Mouse (Mus musculus) neutrophil, adult 83 days (primary cell): Measurements from ENCODE around the gene Slc30a4. TPM values are rescaled to one million over a fixed set of nuclear protein-coding genes. Genes with fewer than 3 reads are reported as not detected.

ENCODE experiments used
- total RNA-seq, 2 experiments: library from RNA; stranded (reverse); gene quantifications; one replicate each; pipeline ENCODE4 v1.2.4; 2023

Slc30a4 gene
- total RNA-seq = under 1 TPM; 0.31 to 0.49 TPM

DNA sequence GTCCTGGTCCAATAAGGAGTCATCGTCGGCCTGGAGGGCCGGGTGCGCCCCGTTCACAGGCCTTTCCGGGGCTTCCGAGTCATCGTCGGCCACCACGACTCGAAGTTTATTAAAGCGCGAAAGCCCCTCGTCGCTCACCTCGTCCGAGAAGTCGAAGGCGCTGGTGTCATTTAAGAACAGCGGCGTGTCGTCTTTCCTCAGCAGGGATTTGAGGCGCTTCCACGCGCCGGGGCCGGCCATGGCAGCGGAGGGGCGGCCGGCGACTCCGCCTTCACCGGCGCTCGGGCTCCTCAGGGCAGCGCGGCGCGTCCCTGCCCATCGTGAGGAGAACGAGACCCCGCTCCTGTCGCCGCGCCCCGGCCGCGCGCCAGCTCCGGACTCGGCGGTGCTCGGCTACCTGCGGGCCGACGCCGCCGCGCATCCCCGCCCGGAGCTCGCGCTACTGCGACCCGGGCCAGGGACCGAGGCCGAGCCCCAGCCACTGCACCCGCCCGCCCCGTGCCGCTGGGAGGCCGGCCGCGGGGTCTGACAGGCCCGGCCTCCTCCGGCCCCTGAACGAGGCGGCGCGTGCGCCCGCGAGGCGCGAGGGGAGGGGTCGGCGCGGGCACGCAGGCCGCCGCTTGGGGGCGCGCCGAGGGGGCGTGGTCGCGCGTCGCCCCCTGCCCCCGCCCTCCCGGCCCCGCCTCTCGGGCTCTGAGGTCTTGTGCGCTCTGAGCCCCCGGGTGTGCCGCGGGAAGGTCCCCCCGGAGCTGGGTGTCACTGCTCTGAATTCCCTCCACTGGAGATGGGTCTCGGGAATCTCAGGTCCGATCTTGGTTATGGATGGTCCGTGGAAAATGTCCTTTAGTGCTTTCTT lies at the start of gene Slc30a4:
TSS of gene Slc30a4 (minus strand) at position 483 of the 856 bp plus-strand sequence.

DNA sequence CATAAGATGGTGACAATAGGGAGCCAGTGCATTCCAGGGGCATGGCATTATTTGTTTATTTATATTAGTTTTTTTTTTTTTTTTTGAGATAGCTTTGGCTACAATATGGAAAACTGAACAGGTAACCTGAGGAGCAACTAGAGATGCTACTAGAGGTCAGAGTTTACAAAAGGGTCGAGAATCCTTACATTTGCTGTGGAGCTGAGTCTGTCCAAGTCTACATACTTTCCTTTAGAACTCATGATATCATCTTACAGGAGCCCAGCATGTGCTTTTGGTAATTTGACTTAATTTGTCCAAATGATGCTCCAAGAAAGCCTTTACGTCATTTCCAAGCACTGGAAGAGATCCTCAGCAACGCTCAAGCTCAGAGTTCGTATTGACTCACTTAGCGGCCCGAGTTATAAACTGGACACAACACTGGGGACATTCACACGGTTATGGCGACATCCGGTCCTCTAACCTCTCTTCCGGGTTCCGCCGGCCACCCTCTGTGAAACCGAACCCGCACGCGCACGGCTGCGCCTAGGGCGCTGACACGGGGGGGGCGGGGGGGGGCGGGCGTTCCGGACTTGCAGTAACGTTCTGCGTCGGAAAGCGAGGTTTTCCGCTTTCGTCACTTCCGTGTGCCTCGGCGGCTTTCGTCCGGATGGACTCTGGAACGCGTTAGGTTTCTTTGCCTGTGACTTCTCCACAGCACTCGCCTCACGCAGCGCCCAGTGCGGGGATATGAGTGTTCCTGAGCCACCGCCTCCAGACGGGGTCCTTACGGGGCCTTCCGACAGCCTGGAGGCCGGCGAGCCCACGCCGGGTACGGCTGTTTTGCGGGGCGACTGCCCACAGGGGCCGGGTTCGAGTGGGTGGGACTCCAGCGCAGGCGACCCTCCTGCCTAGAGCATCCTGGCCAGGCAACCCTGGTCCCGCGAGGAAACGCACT lies 35.7 kb upstream of the Slc30a4 start, which contains the start of gene Bloc1s6:
TSS of gene Bloc1s6 (plus strand) at position 610 of the 937 bp plus-strand sequence.

GRCm38 (mm10) chr2:122636686-122637085 lies 65.8 kb downstream of the Slc30a4 start, which contains the start of gene AA467197:
Gene AA467197 (plus strand): TSS chr2:122636986.

Other genes with a start within 250 kb of the Slc30a4 start
- gene Gm14085, start 217.7 kb downstream of the Slc30a4 start, total RNA-seq = 1 to 10 TPM; 3.8 to 4.7 TPM
- gene Gatm, start 91.4 kb downstream of the Slc30a4 start, total RNA-seq = 10 to 100 TPM; 37.1 to 43.0 TPM
- gene AA467197, start 65.7 kb downstream of the Slc30a4 start, total RNA-seq = 100 to 1,000 TPM; 154 to 159 TPM
- 10 to 100 TPM; 25.6 to 26.3 TPM for gene Bloc1s6, start 35.8 kb upstream of the Slc30a4 start, total RNA-seq
- 100 to 1,000 TPM; 160 to 161 TPM for gene Sqor, start 62.6 kb upstream of the Slc30a4 start, total RNA-seq